Mouse (Mus musculus) embryo, embryonic 10 days (tissue): ENCODE data around the gene 4933400A11Rik.

Experiments used
- DNase-seq: peaks from one replicate; pipeline ENCODE4 v3.0.0-alpha.2; 2015; ENCODE audit warnings: low spot score

Gene 4933400A11Rik

GRCm38 (mm10) chrX:169779535-169779934 is at the start of gene 4933400A11Rik:
Gene 4933400A11Rik, minus strand, starts transcription at chrX:169779635.
- DNase-seq = no peak

- peak; percentile 8 for DNase-seq
Measured at GRCm38 (mm10) chrX:169828136-169828535, 48.7 kb upstream of the 4933400A11Rik start.

GRCm38 (mm10) chrX:169827720-169828119 is 48.3 kb upstream of the 4933400A11Rik start:
- peak; percentile 5 for DNase-seq

GRCm38 (mm10) chrX:169826947-169827346 is 47.5 kb upstream of the 4933400A11Rik start:
- peak; percentile 50 for DNase-seq

- no peak for DNase-seq
Measured at GRCm38 (mm10) chrX:169813673-169814072, 34.2 kb upstream of the 4933400A11Rik start.

- no peak for DNase-seq
Measured at GRCm38 (mm10) chrX:169811783-169812182, 32.3 kb upstream of the 4933400A11Rik start.

GRCm38 (mm10) chrX:169811318-169811717 is 31.9 kb upstream of the 4933400A11Rik start:
- DNase-seq = no peak

- DNase-seq = no peak
Measured at GRCm38 (mm10) chrX:169807744-169808143, 28.3 kb upstream of the 4933400A11Rik start.

GRCm38 (mm10) chrX:169805791-169806190 is 26.4 kb upstream of the 4933400A11Rik start:
- DNase-seq = no peak

GRCm38 (mm10) chrX:169800238-169800637 is 20.8 kb upstream of the 4933400A11Rik start:
- no peak for DNase-seq

GRCm38 (mm10) chrX:169798987-169799680 is 19.7 kb upstream of the 4933400A11Rik start:
- peak; percentile 57 for DNase-seq

- DNase-seq = no peak
Measured at GRCm38 (mm10) chrX:169797148-169797547, 17.7 kb upstream of the 4933400A11Rik start.

- DNase-seq = no peak
Measured at GRCm38 (mm10) chrX:169794831-169795311, 15.4 kb upstream of the 4933400A11Rik start.

- DNase-seq = no peak
Measured at GRCm38 (mm10) chrX:169794421-169794820, 15.0 kb upstream of the 4933400A11Rik start.

- DNase-seq = peak; percentile 12
Measured at GRCm38 (mm10) chrX:169792879-169793278, 13.4 kb upstream of the 4933400A11Rik start.

- no peak for DNase-seq
Measured at GRCm38 (mm10) chrX:169789702-169790101, 10.3 kb upstream of the 4933400A11Rik start.

- no peak for DNase-seq
Measured at GRCm38 (mm10) chrX:169758001-169758400, 21.4 kb downstream of the 4933400A11Rik start.

GRCm38 (mm10) chrX:169735387-169735969 is 44.0 kb downstream of the 4933400A11Rik start:
- peak; percentile 35 for DNase-seq
